Mouse (Mus musculus): ENCODE measurements at regions not wholly inside any gene's neighbourhood (a gene's known extent, or its start where the extent isn't known, plus 50 kb on each side); places are given as distances from the start of the nearest gene placed in this dataset.

DNA sequence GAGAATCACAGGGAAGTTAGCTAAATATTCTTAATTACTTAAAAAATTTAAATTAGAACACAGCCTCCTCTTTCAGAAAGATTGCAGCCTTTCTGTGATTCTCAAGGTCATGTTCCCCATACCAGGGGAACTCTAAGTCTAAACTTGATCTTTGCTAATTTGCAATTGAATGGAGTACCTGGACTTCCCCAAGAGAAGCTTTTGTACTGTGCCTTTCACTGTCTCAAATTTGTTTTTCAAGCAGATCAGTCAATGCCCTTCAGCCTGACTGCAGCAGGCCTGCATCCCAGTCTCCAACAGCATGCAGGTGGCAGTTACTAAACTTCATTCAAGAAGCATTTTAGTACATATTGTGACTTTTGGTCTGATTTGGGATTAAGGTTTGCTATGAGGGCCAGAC is 611.8 kb downstream of the Snca start:
- in situ Hi-C loops (cut with MseI, MboI): loop anchor here in 1 of 2 experiments (25.0 kb wide), 1 partner anchor 556 kb away; no protein-coding TSS in a partner anchor

GRCm38 (mm10) chr6:60201548-60201947 is 628.1 kb downstream of the Snca start:
- in situ Hi-C loops (cut with MseI, MboI): loop anchor here in 1 of 2 experiments (25.0 kb wide), 1 partner anchor 539 kb away; no protein-coding TSS in a partner anchor
